Mouse (Mus musculus) midbrain, embryonic 15.5 days (tissue): ENCODE measurements around the gene Srd5a3. TPM values are rescaled to one million over a fixed set of nuclear protein-coding genes. Genes with fewer than 3 reads are reported as not detected.

Experiments used
- ATAC-seq: fragments of 200-750 bp; cut with Nextera tagmentation; replicated peaks from 2 replicates; pipeline ENCODE4 v1.8.0; 2017; ENCODE audit warnings: moderate TSS enrichment
- H3K27ac ChIP-seq: fragments of 300-500 bp; sonication (generic); 2 replicates; pipeline ENCODE4 v1.5.1; 2015; ENCODE audit warnings: mild to moderate bottlenecking, inconsistent platforms
- H3K27me3 ChIP-seq: fragments of 300-500 bp; sonication (generic); replicated peaks from 2 replicates; pipeline ENCODE4 v1.6.1; 2015; ENCODE audit warnings: inconsistent platforms
- H3K36me3 ChIP-seq: fragments of 300-500 bp; sonication (generic); replicated peaks from 2 replicates; pipeline ENCODE4 v1.6.1; 2015; ENCODE audit warnings: inconsistent platforms
- H3K4me1 ChIP-seq: fragments of 300-500 bp; sonication (generic); 2 replicates; pipeline ENCODE4 v1.6.1; 2015; ENCODE audit warnings: inconsistent platforms
- H3K4me2 ChIP-seq: fragments of 300-500 bp; sonication (generic); 2 replicates; pipeline ENCODE4 v1.6.1; 2015; ENCODE audit warnings: inconsistent platforms, mild to moderate bottlenecking, moderate library complexity
- H3K4me3 ChIP-seq: fragments of 300-500 bp; sonication (generic); 2 replicates; pipeline ENCODE4 v1.5.1; 2015; ENCODE audit warnings: mild to moderate bottlenecking, inconsistent platforms
- H3K9ac ChIP-seq: fragments of 300-500 bp; sonication (generic); 2 replicates; pipeline ENCODE4 v1.6.1; 2015; ENCODE audit warnings: mild to moderate bottlenecking, inconsistent platforms
- H3K9me3 ChIP-seq: fragments of 300-500 bp; sonication (generic); 2 replicates; pipeline ENCODE4 v1.6.1; 2016; ENCODE audit warnings: inconsistent platforms
- WGBS: fragments of 180-500 bp; shearing (Covaris S2); methylation state at CpG from one replicate; pipeline ENCODE4 v1.1.7; 2015; ENCODE audit warnings: mixed read lengths; 5-methylcytosine and 5-hydroxymethylcytosine counted together
- polyA plus RNA-seq: library from polyadenylated mRNA; unstranded; fragments of >200 nt; fragmentation: Nextera tagmentation; extraction: Ambion mirVana; gene quantifications from 2 replicates; pipeline ENCODE4 v1.2.1, GENCODE M21; 2015

Srd5a3 gene
- polyA plus RNA-seq, 1 experiment from 2014 or later = 17.8 TPM

DNA sequence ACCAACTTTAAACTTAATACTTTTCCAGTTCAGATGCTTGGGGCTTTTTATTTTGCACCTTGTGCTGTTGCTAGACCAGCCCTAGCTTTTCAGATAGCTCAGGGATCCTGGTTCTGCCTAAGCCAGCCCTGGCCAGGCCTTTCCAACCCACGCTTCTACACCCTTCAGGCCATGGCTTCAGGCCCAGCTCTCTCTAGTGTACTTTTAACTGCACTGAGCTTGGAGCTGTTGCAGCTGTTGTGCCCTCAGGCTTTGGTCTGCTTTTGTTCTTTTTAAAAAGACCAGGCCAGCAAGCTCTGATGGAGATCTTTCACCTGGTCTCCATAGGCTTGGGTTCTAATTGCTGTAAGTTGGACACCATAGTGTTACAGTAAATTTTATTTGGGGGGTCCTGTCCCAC, 4.4 kb upstream of the Srd5a3 start:
- H3K36me3 ChIP-seq = no peaks in the 10 kb centered on the region
- no peak overlapping the region for H3K4me3 ChIP-seq
- H3K9me3 ChIP-seq = no peaks in the 10 kb centered on the region
- peaks cover 11% of the 10 kb centered on the region for H3K4me1 ChIP-seq
- H3K27me3 ChIP-seq = no peaks in the 10 kb centered on the region
- H3K4me2 ChIP-seq = no peak overlapping the region
- no peak overlapping the region for H3K27ac ChIP-seq
- WGBS = 79% methylated on average over 1 of the region's 1 CpGs
- no peak for ATAC-seq
- no peak overlapping the region for H3K9ac ChIP-seq

- Histone ChIP-seq H3K36me3 (no peaks in the 10 kb centered on the region), H3K27me3 (no peaks in the 10 kb centered on the region), H3K4me1 (peaks cover 13% of the 10 kb centered on the region), H3K27ac (no peak overlapping the region), H3K4me3 (no peak overlapping the region), H3K9me3 (no peaks in the 10 kb centered on the region), H3K4me2 (no peak overlapping the region), H3K9ac (no peak overlapping the region)
- no peak for ATAC-seq
- 89% methylated on average over 3 of the region's 3 CpGs for WGBS
Observed at GRCm38 (mm10) chr5:76136271-76136670, 3.8 kb upstream of the Srd5a3 start.

GRCm38 (mm10) chr5:76137586-76137985, 2.5 kb upstream of the Srd5a3 start:
- H3K27ac ChIP-seq = no peak overlapping the region
- no peaks in the 10 kb centered on the region for H3K27me3 ChIP-seq
- no peak overlapping the region for H3K9ac ChIP-seq
- no peak overlapping the region for H3K4me2 ChIP-seq
- H3K36me3 ChIP-seq = no peaks in the 10 kb centered on the region
- no peaks in the 10 kb centered on the region for H3K9me3 ChIP-seq
- 95% methylated on average over 1 of the region's 1 CpGs for WGBS
- peaks cover 13% of the 10 kb centered on the region for H3K4me1 ChIP-seq
- H3K4me3 ChIP-seq = no peak overlapping the region
- ATAC-seq = no peak

DNA sequence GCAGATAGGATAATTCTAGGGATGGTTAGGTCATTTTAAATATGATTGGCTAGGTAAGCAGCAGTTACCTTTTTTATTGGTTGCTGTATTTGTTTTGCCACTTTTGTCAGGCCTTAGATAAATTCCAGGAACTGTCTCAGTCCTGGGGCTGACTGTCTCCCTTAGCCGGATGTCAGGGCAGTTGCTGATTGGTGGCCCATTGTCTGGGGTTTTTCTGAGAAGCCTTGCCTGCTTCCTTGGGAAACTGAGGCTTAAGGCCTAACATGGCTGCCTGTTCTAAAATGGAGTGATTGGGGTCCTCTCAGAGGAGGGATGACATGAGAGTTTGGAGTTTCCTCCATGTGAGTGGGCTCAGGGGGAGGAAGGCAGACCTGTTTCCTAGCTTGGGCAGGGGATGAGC, 2.0 kb upstream of the Srd5a3 start:
- ATAC-seq = no peak
- WGBS = 48% methylated on average over 1 of the region's 1 CpGs
- no peaks in the 10 kb centered on the region for H3K36me3 ChIP-seq
- H3K9ac ChIP-seq = no peak overlapping the region
- peaks cover 13% of the 10 kb centered on the region for H3K4me1 ChIP-seq
- H3K27me3 ChIP-seq = no peaks in the 10 kb centered on the region
- H3K4me2 ChIP-seq = no peak overlapping the region
- no peak overlapping the region for H3K27ac ChIP-seq
- no peaks in the 10 kb centered on the region for H3K9me3 ChIP-seq
- H3K4me3 ChIP-seq = no peak overlapping the region

- no peak overlapping the region for H3K4me2 ChIP-seq
- no peak for ATAC-seq
Observed at GRCm38 (mm10) chr5:76138512-76138911, 1.6 kb upstream of the Srd5a3 start.

GRCm38 (mm10) chr5:76139171-76139671, 850 bp upstream of the Srd5a3 start:
- Histone ChIP-seq H3K9ac (no peak overlapping the region), H3K36me3 (no peaks in the 10 kb centered on the region), H3K27ac (no peak overlapping the region), H3K4me2 (peak overlapping the region; percentile 92), H3K4me1 (peaks cover 13% of the 10 kb centered on the region), H3K4me3 (0 out of 2 replicates have a peak overlapping the region, but pooled peaks have one; percentile 93), H3K27me3 (no peaks in the 10 kb centered on the region), H3K9me3 (no peaks in the 10 kb centered on the region)
- no peak for ATAC-seq
- 34% methylated on average over 7 of the region's 7 CpGs for WGBS

More at GRCm38 (mm10) chr5:76138512-76138911, 1.6 kb upstream of the Srd5a3 start:
- no peaks in the 10 kb centered on the region for H3K36me3 ChIP-seq
- no peaks in the 10 kb centered on the region for H3K27me3 ChIP-seq
- no peak overlapping the region for H3K27ac ChIP-seq
- H3K9me3 ChIP-seq = no peaks in the 10 kb centered on the region
- H3K4me3 ChIP-seq = no peak overlapping the region
- 19% methylated on average over 10 of the region's 10 CpGs for WGBS
- H3K9ac ChIP-seq = no peak overlapping the region
- peaks cover 13% of the 10 kb centered on the region for H3K4me1 ChIP-seq

DNA sequence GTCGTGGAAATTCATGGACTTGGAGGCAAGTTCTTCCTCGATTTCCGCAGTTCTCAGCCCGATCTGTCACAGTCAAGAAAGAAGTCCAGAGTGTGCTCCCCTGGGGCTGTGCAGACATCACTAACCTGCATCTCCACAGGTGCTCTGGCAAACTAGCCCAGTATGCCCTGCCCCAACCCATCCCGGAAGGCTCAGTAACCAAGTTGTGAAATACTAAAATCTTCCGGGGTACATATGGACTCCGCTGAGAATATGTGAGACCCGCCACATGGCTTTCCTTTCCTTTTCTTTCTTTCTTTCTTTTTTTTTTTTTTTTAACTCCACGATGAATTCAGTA, 627 bp downstream of the Srd5a3 start:
- peak overlapping the region; percentile 94 for H3K9ac ChIP-seq
- H3K4me3 ChIP-seq = peak overlapping the region; percentile 93
- no peaks in the 10 kb centered on the region for H3K9me3 ChIP-seq
- H3K27me3 ChIP-seq = no peaks in the 10 kb centered on the region
- peak; percentile 62 for ATAC-seq
- H3K4me2 ChIP-seq = peak overlapping the region; percentile 92
- peak overlapping the region; percentile 93 for H3K27ac ChIP-seq
- peaks cover 13% of the 10 kb centered on the region for H3K4me1 ChIP-seq
- WGBS = 8% methylated on average over 9 of the region's 9 CpGs
- H3K36me3 ChIP-seq = no peaks in the 10 kb centered on the region

DNA sequence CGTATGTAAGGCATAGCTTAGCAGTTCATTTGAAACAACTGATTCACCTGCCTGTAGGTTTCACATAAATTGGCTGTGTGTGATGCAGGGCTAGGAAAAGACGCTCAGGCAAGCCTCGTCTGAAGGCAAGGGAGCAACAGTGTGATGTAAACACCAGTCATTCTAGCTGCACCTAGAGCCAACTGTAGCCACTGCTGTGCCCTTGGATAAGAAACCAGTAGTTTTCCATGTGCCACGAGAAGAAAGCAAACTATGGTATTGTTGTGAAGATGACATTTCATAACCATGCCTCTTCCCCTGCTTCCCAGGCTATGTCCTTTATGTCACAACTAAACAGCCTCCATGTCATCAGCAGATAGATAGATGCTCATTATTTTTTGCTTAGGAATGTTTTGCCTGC, 3.3 kb downstream of the Srd5a3 start:
- no peaks in the 10 kb centered on the region for H3K9me3 ChIP-seq
- no peak overlapping the region for H3K9ac ChIP-seq
- peaks cover 12% of the 10 kb centered on the region for H3K4me1 ChIP-seq
- 95% methylated on average over 4 of the region's 4 CpGs for whole genome bisulfite sequencing
- H3K36me3 ChIP-seq = no peaks in the 10 kb centered on the region
- ATAC-seq = no peak
- no peaks in the 10 kb centered on the region for H3K27me3 ChIP-seq
- no peak overlapping the region for H3K27ac ChIP-seq
- no peak overlapping the region for H3K4me3 ChIP-seq
- H3K4me2 ChIP-seq = no peak overlapping the region

- Histone ChIP-seq H3K4me1 (no peaks in the 10 kb centered on the region), H3K4me2 (no peak overlapping the region), H3K9ac (no peak overlapping the region), H3K27me3 (no peaks in the 10 kb centered on the region), H3K27ac (no peak overlapping the region), H3K9me3 (no peaks in the 10 kb centered on the region), H3K36me3 (peaks cover 6% of the 10 kb centered on the region; the same call in 1 of the 2 replicates), H3K4me3 (no peak overlapping the region)
- ATAC-seq = no peak
- WGBS = 100% methylated on average over 1 of the region's 1 CpGs
Observed at GRCm38 (mm10) chr5:76146401-76146800, 6.3 kb downstream of the Srd5a3 start.

DNA sequence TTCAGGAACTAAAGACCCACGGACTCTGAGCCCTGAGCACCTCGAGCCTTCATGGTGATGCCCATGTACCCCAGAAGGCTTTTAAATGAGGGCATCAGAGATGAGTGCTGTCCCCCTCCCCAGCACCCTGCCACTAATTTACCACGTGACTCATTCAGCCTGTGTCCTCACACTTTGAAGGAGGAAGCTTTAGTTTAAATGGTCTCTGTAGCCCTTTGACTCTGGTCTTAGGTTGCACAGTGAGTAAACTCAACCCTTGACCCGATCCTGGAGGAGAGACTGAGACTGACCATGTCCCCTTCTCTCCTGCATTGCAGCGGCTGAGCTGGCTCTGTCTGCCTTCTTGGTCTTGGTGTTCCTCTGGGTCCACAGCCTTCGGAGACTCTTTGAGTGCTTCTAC, 9.4 kb downstream of the Srd5a3 start:
- Histone ChIP-seq H3K4me1 (no peaks in the 10 kb centered on the region), H3K4me3 (no peak overlapping the region), H3K27ac (no peak overlapping the region), H3K9me3 (no peaks in the 10 kb centered on the region), H3K9ac (no peak overlapping the region), H3K4me2 (no peak overlapping the region), H3K36me3 (peaks cover 6% of the 10 kb centered on the region; the same call in 1 of the 2 replicates), H3K27me3 (no peaks in the 10 kb centered on the region)
- ATAC-seq = no peak
- 94% methylated on average over 6 of the region's 6 CpGs for WGBS

GRCm38 (mm10) chr5:76152956-76153355, 12.9 kb downstream of the Srd5a3 start:
- no peak overlapping the region for H3K4me2 ChIP-seq
- H3K4me3 ChIP-seq = no peak overlapping the region
- H3K27me3 ChIP-seq = no peaks in the 10 kb centered on the region
- H3K9me3 ChIP-seq = no peaks in the 10 kb centered on the region
- no peaks in the 10 kb centered on the region for H3K4me1 ChIP-seq
- H3K9ac ChIP-seq = no peak overlapping the region
- no peak for ATAC-seq
- H3K27ac ChIP-seq = no peak overlapping the region
- 90% methylated on average over 6 of the region's 6 CpGs for WGBS
- peaks cover 6% of the 10 kb centered on the region; the same call in 1 of the 2 replicates for H3K36me3 ChIP-seq

DNA sequence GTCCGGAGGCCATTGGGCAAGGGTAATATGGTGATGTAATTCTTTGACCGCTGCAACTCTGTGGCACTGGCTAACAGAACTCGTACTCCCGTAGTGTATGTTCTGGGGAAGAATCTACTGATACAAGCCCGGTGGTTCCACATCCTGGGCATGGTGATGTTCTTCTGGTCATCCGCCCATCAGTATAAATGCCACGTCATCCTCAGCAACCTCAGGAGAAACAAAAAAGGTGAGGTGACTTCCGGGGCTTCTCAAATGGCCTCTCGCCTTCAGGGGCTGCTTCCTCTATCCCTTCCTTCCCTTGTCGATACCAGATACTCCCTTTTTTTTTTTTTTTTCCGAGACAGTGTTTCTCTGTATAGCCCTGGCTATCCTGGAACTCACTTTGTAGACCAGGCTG, 13.4 kb downstream of the Srd5a3 start:
- Histone ChIP-seq H3K4me1 (no peaks in the 10 kb centered on the region), H3K4me2 (no peak overlapping the region), H3K4me3 (no peak overlapping the region), H3K27me3 (no peaks in the 10 kb centered on the region), H3K36me3 (peaks cover 6% of the 10 kb centered on the region; the same call in 1 of the 2 replicates), H3K27ac (no peak overlapping the region), H3K9me3 (no peaks in the 10 kb centered on the region), H3K9ac (no peak overlapping the region)
- 93% methylated on average over 11 of the region's 11 CpGs for WGBS
- ATAC-seq = no peak

DNA sequence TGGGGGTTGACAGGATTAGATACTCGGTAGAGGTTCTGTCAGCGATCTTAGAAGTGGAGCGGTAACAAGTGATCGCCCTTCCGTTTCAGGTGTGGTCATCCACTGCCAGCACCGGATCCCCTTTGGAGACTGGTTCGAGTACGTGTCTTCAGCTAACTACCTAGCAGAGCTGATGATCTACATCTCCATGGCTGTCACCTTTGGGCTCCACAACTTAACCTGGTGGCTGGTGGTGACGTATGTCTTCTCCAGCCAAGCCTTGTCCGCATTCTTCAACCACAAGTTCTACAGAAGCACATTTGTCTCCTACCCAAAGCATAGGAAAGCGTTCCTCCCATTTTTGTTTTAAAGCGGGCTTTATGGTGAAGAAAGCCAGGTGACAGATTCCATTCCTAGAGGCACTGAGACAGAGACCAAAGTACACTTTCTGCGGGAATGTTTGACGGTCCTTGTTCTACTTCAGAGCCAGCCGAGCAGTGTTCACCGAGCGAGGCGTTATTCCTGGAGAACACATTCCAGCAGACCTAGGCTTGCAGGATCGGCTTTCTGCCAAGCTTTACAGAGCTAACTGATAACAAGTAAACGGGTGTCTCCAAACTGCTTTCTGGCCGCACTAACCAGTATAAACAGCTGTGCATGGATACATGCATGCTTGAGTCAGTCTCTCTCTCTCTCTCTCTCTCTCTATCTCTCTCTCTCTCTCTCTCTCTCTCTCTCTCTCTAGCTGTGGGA, 14.5 kb downstream of the Srd5a3 start:
- Histone ChIP-seq H3K4me1 (no peaks in the 10 kb centered on the region), H3K36me3 (peaks cover 6% of the 10 kb centered on the region; the same call in 1 of the 2 replicates), H3K4me2 (no peak overlapping the region), H3K4me3 (no peak overlapping the region), H3K27me3 (no peaks in the 10 kb centered on the region), H3K27ac (no peak overlapping the region), H3K9ac (no peak overlapping the region), H3K9me3 (no peaks in the 10 kb centered on the region)
- ATAC-seq = no peak
- WGBS = 92% methylated on average over 21 of the region's 21 CpGs
